Mouse (Mus musculus) layer of hippocampus, adult 2 months (tissue): Measurements from ENCODE around the gene Tex33. TPM values are rescaled to one million over a fixed set of nuclear protein-coding genes. Genes with fewer than 3 reads are reported as not detected.
A peak's percentile ranks its signal among the peaks of the same experiment; 100 is the strongest.

Experiments
- DNase-seq, 2 experiments: peaks; one replicate each; pipeline ENCODE4 v3.0.0; 2022; ENCODE audit warnings: low spot score in 2 of 2
- H3K27ac ChIP-seq: fragments of 200-600 bp; 2 replicates; pipeline ENCODE4 v1.8.1; 2022
- H3K4me3 ChIP-seq: fragments of 200-600 bp; 2 replicates; pipeline ENCODE4 v1.8.1; 2022; ENCODE audit warnings: mild to moderate bottlenecking
- CTCF ChIP-seq: fragments of 200-600 bp; conservative IDR thresholded peaks from 2 replicates; pipeline ENCODE4 v1.8.1; 2022; ENCODE audit warnings: antibody characterized with exemption, mild to moderate bottlenecking, moderate library complexity
- long read RNA-seq, 2 experiments: library from polyadenylated mRNA; stranded (forward); transcript quantifications; one replicate each; pipeline ENCODE4 v2.0.0; 2021; ENCODE audit warnings: borderline mapping rate in 2 of 2
- total RNA-seq, 2 experiments: library from RNA; stranded (reverse); gene quantifications; 2 replicates each; pipeline ENCODE4 v1.2.3; 2021

The Tex33 gene
- not detected for total RNA-seq
- long read RNA-seq, experiment 1: 0 reads
- long read RNA-seq, experiment 2: 0 reads

- H3K4me3 ChIP-seq: no peak within 1 kb of the TSS
- no peak for DNase-seq
- H3K27ac ChIP-seq: no peak within 1 kb of the TSS; the same call in 1 of the 2 replicates
- no peak for TF ChIP-seq CTCF
Measured at GRCm38 (mm10) chr15:78395478-78395962, at the start of gene Tex33. Tex33 (minus strand) TSS chr15:78395912.

DNA sequence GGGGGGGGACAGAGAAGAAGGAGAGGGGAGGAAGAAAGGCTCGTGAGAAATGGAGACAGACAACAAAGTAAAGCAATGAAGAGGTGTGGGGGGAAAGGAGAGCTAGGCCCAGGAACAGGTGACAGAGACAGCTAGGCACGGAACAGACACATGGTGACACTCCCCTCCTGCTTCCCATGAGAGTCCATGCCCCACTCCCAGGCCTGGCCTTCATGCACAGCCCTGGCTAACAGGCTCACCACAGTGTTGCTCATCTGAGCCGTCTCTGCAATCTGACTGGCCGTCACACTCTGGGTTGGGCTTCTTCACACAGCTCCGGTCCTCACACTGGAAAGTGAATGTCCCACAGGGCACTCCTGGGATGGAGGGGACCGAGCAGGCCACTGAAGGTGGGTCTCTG is 48.1 kb upstream of the Tex33 start:
- no peak overlapping the region for H3K4me3 ChIP-seq
- H3K27ac ChIP-seq: no peak overlapping the region
- no peak for TF ChIP-seq CTCF
- DNase-seq: no peak

DNA sequence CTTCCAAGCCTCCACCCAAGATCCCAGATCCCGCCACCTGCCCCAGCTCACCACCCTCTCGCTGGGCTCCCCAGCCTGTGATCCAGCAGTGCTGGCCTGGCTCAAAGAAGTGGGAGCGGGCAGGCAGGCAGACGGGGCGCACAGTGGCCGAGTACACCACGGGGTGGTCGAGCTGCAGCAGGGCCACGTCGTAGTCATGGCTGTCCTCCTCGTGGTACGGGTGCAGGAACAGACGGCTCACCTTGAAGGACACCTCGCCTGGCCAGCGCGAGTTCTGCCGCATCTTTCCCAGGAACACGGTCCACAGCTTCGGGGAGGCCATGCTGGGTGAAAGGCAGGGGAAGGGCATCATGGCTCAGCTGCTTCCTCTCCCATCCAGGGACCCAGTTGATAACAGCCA is 46.5 kb upstream of the Tex33 start:
- no peak for TF ChIP-seq CTCF
- DNase-seq: no peak

DNA sequence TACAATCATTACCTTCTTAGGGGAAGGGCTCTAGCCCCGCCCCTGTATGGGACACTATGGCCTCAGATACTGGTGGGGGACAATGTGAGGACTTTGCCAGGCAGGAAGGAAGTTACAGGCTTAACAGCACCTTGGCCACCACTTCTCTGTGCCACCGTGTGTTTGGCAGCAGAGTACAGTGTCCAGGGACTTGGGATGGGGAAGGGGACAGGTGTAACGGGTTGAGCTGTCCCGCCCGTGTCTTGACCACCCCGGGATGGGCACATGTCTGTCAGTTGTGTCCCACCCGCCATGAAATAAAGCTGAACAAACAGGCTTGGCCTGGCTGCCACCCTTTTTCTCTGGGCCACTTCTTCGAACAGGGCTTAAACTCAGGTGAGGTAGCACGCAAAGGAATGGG is 43.3 kb upstream of the Tex33 start:
- Histone ChIP-seq H3K4me3 (no peak overlapping the region), H3K27ac (no peak overlapping the region)
- DNase-seq: no peak
- TF ChIP-seq CTCF: no peak

More for the DNA sequence above, 46.5 kb upstream of the Tex33 start:
- Histone ChIP-seq H3K4me3 (no peak overlapping the region), H3K27ac (no peak overlapping the region)

DNA sequence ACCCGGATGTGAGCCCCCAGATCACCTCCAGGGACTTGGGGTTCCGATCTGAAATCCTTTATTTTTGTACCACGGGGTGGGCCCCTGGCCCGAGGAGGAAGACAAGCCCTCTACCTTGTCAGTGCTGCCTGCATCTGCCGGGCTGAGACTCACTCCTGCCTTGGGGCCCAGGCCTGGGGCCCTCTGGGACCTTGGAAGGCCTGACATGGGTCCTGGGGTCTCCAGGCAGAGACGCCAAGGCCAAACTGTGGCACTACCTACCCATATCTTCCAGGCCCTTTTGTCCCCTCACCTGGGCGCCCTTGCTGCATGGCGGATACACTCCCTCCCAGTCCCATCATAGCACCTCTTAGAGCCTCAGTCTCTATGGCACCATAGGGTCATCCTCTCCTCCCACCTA is 42.8 kb upstream of the Tex33 start:
- Histone ChIP-seq H3K4me3 (no peak overlapping the region), H3K27ac (no peak overlapping the region; the same call in 1 of the 2 replicates)
- DNase-seq: no peak
- TF ChIP-seq CTCF: no peak

GRCm38 (mm10) chr15:78438018-78438394 is 42.3 kb upstream of the Tex33 start:
- DNase-seq: no peak
- no peak overlapping the region for H3K4me3 ChIP-seq
- H3K27ac ChIP-seq: peak overlapping the region; percentile 87
- no peak for TF ChIP-seq CTCF

DNA sequence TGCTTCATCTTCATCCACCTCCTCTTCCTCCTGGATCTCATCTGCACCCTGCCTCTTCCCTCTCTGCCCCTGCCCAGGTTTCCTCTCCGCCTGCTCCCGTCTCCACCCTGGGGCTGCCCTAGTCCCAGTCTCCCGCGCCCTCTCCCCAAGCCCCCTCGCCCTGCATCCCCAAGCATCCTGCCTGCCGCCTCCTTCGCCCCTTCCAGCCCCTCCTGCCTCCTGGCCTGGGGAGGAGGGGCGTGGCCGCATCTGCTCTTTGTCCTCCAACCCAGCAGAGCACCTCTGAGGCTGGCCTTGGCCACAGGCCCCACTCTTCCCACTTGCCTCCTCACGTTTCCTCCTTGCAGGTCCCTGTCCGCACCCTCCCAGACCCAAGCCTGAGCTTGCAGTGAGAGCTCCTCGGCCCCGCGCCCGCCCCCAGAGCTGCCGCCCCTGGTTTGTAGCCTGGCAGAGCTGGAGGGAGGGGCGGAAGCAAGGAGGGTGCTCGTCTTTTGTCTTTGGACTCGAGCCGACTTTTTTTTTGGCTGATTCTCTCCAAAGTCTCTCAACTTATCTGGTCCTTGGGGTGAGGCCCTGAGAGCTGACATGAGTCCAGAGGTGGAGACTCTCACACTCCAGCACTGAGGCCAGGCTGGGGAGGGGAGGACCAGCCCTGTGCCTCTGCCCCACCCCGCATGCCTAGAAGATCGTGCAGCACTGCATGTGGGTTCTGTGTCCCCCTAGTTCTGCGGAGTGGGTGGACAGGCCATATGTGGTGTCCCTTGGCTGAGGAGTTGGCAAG is 41.7 kb upstream of the Tex33 start:
- H3K4me3 ChIP-seq: peak overlapping the region; percentile 20
- no peak for TF ChIP-seq CTCF
- peak overlapping the region; percentile 87 for H3K27ac ChIP-seq
- DNase-seq: peak; percentile 37 to 43

DNA sequence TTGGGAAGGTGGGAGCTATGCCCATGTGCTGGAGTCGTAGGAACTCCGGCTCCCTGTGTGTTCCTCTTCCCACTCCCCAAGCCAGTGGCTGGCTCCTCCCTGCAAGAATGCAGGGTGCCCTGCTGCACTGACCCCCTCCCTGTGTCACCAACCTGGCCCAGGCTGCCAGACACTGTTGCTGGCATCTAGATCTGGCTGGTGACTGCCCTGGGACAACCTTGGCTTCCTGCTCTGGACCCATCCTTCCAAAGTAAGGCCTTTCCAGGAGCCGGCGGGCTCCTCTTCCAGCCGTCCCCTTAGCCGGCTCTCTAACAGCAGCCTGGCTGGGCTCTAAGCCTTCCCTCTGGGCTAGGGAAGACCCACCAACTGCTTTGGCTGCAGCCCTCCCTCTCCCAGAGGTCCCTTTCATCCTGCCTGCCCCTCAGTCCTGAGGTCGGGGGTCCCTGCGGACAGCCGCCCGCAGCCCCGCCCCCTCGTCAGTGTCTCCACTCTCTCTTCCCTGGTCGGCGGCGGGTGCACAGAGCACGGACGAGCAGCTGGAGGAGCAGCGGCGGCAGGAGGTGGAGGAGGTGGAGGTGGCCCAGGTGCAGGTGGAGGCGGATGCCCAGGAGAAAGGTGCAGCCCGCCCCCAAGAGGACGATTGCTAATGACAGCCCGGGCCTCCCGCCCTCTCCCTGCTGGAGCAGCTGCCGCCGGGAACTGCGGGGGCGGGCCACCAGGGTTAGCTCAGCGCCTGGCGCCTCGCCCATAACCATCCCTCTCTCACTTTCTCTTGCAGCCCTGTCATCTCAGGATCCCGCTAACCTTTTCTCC is 40.9 kb upstream of the Tex33 start:
- TF ChIP-seq CTCF: peak; percentile 54
- Histone ChIP-seq H3K27ac (peak overlapping the region; percentile 87), H3K4me3 (peak overlapping the region; percentile 20)
- DNase-seq: peak; percentile 91

- DNase-seq: no peak
- Histone ChIP-seq H3K4me3 (no peak overlapping the region), H3K27ac (peak overlapping the region; percentile 87)
- TF ChIP-seq CTCF: no peak
Measured at GRCm38 (mm10) chr15:78435681-78436080, 40.0 kb upstream of the Tex33 start.

DNA sequence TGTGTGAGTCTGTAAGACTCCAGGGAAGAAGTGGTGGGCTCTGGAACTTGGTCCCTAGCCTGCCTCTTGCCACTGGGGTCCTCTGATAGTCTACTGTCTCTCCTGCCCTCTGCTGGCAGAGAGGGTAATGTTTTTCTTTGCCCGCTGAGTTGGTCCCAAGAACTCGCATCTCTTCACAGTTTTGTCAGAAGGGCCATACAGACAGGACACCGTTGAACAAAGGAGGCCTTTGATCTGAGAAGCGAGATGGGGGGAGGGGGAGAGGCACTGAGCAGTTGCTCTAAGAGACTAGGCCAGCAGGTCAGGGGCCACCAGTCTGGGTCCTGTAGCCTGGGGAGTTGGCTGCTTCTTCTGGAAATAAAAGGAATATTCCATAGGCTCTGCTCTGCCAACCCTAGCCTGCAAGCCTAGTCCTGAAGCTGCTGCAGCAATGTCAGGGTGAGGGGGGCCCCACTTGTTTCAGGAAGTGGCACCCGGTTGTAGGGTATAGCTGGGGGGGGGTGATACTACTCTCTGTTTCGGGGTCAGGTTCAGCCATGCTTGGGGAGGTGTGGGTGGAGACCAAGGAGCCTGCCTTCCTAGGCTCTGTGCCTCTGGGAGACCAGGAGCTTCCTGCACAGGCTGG is 39.3 kb upstream of the Tex33 start:
- peak; percentile 46 to 66 for DNase-seq
- H3K27ac ChIP-seq: peak overlapping the region; percentile 87
- H3K4me3 ChIP-seq: no peak overlapping the region
- TF ChIP-seq CTCF: peak; percentile 84

DNA sequence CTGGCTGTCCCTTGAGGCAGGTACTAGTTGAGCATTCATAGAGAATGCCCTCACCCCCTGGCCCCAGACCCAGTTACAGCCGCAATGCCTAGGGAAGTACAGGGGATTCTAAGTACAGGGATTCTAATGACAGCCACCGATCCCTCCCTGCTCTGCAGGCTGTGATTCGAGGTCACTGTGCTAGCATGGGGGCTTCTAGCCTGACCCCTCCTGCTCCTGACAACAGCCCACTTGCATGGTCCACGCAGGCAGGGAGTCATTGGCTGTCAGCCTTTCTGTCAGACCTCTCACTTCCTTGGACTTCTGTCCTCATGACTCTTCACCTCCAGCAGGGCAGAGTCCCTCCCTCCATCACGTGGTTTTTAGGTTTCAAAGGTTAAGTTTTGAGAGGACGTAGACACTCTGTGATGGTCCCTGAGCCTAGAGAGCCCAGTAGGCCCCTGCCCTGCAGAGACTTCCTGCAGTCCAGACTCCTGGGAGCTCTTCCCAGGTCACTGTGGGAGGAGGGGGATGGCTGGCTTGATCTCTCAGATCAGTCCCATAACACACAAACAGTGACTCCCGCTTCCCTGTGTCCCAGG is 35.9 kb upstream of the Tex33 start:
- no peak overlapping the region for H3K4me3 ChIP-seq
- no peak for DNase-seq
- TF ChIP-seq CTCF: no peak
- no peak overlapping the region for H3K27ac ChIP-seq

GRCm38 (mm10) chr15:78430874-78431273 is 35.2 kb upstream of the Tex33 start:
- Histone ChIP-seq H3K27ac (no peak overlapping the region), H3K4me3 (no peak overlapping the region)
- DNase-seq: no peak
- no peak for TF ChIP-seq CTCF
